Mouse (Mus musculus) myocyte (in vitro differentiated cells): Measurements from ENCODE around the gene Hrh1. TPM values are rescaled to one million over a fixed set of nuclear protein-coding genes. Genes with fewer than 3 reads are reported as not detected.

ENCODE experiments used
- H3K27me3 ChIP-seq: one replicate; pipeline ENCODE4 v1.6.1; 2011; ENCODE audit not compliant: control insufficient read depth, insufficient read depth, insufficient read length
- H3K36me3 ChIP-seq: one replicate; pipeline ENCODE4 v1.6.1; 2011; ENCODE audit not compliant: control insufficient read depth, insufficient read depth
- H3K4me2 ChIP-seq: one replicate; pipeline ENCODE4 v1.6.1; 2011; ENCODE audit warnings: low read depth, control low read depth
- H3K4me3 ChIP-seq: one replicate; pipeline ENCODE4 v1.5.1; 2011; ENCODE audit warnings: mild to moderate bottlenecking, control low read depth, moderate library complexity
- H3K79me2 ChIP-seq: one replicate; pipeline ENCODE4 v1.6.1; 2011; ENCODE audit not compliant: control insufficient read depth, insufficient read depth
- H3ac ChIP-seq: one replicate; pipeline ENCODE4 v1.6.1; 2011; ENCODE audit not compliant: control insufficient read depth, insufficient read length
- CEBPB ChIP-seq: IDR thresholded peaks from 2 replicates; pipeline ENCODE4 v1.6.1; 2011; ENCODE audit warnings: mild to moderate bottlenecking, moderate library complexity; ENCODE audit not compliant: poor library complexity, insufficient read depth, severe bottlenecking
- E2F4 ChIP-seq: IDR thresholded peaks from one replicate; pipeline ENCODE4 v1.6.1; 2011; ENCODE audit warnings: mild to moderate bottlenecking, control low read depth, moderate library complexity; ENCODE audit not compliant: insufficient read depth
- MAX ChIP-seq: IDR thresholded peaks from one replicate; pipeline ENCODE4 v1.6.1; 2011; ENCODE audit warnings: low read depth, mild to moderate bottlenecking, control low read depth
- MYOD1 ChIP-seq, 3 experiments: IDR thresholded peaks; one replicate each; pipeline ENCODE4 v1.6.1; 2011; ENCODE audit warnings: control low read depth in 2 of 3, low read depth in 2 of 3, mild to moderate bottlenecking in 2 of 3, moderate library complexity in 1 of 3; ENCODE audit not compliant: insufficient read length in 2 of 3, control insufficient read depth in 1 of 3
- MYOG ChIP-seq, 3 experiments: IDR thresholded peaks; one replicate each; pipeline ENCODE4 v1.6.1; 2011; ENCODE audit warnings: control low read depth in 2 of 3, low read depth in 2 of 3, mild to moderate bottlenecking in 2 of 3; ENCODE audit not compliant: insufficient read length in 2 of 3, control insufficient read depth in 1 of 3, insufficient read depth in 1 of 3
- POLR2A ChIP-seq: IDR thresholded peaks from one replicate; pipeline ENCODE4 v1.6.1; 2011; ENCODE audit warnings: low read depth, mild to moderate bottlenecking, control low read depth, moderate library complexity; ENCODE audit not compliant: insufficient read length
- POLR2AphosphoS2 ChIP-seq: IDR thresholded peaks from one replicate; pipeline ENCODE4 v1.6.1; 2011; ENCODE audit warnings: low read depth, control low read depth; ENCODE audit not compliant: insufficient read length
- REST ChIP-seq: IDR thresholded peaks from one replicate; pipeline ENCODE4 v1.6.1; 2011; ENCODE audit warnings: mild to moderate bottlenecking, control low read depth, moderate library complexity; ENCODE audit not compliant: insufficient read depth, insufficient read length
- SRF ChIP-seq: IDR thresholded peaks from one replicate; pipeline ENCODE4 v1.6.1; 2011; ENCODE audit warnings: low read depth; ENCODE audit not compliant: control insufficient read depth, insufficient read length
- TCF12 ChIP-seq: IDR thresholded peaks from one replicate; pipeline ENCODE4 v1.6.1; 2011; ENCODE audit warnings: mild to moderate bottlenecking, control low read depth; ENCODE audit not compliant: poor library complexity, insufficient read depth, severe bottlenecking
- TCF3 ChIP-seq: IDR thresholded peaks from one replicate; pipeline ENCODE4 v1.6.1; 2011; ENCODE audit warnings: low read depth, control low read depth; ENCODE audit not compliant: insufficient read length
- USF1 ChIP-seq: IDR thresholded peaks from one replicate; pipeline ENCODE4 v1.6.1; 2011; ENCODE audit warnings: low read depth, mild to moderate bottlenecking, control low read depth, moderate library complexity
- polyA plus RNA-seq: library from polyadenylated mRNA; unstranded; fragments of >200 nt; fragmentation: generic; extraction: Trizol; gene quantifications from one replicate; pipeline ENCODE4 v1.2.1, GENCODE M21; 2012; ENCODE audit warnings: missing spikeins

Hrh1 gene
- polyA plus RNA-seq, 1 experiment, result 0.50 TPM

DNA sequence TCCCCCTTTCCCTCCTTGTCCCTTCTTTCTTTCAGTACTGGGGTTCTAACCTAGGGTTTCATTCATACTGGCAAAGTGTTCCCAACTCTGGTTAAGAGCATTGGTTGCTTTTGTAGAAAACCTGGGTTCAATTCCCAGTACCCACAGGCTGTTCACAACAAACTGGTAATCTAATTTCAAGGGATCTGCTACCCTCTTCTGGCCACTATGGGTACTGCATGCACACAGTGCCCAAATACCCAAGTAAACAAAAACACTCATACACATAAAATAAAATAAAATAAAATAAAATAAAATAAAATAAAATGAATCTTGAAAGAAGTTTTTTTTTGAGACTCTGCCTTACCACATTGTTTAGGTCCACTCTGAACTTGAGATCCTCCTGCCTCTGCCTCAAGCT lies 63.8 kb downstream of the Hrh1 start:
- Histone ChIP-seq H3K4me2 (no peak overlapping the region), H3K4me3 (no peak overlapping the region), H3K27me3 (no peaks in the 10 kb centered on the region), H3K36me3 (no peaks in the 10 kb centered on the region), H3K79me2 (no peaks in the 10 kb centered on the region), H3ac (no peak overlapping the region)
- TF ChIP-seq POLR2A (no peak), MYOD1 (IDR thresholded peaks at IDR 0.05; ENCODE audit: control insufficient read depth in 1 of 3, insufficient read length in 2 of 3, low read depth in 2 of 3) (no peak), REST (no peak), TCF3 (no peak), USF1 (no peak), TCF12 (no peak), SRF (no peak), MAX (no peak), MYOG (IDR thresholded peaks at IDR 0.05; ENCODE audit: control insufficient read depth in 1 of 3, insufficient read depth in 1 of 3, insufficient read length in 2 of 3, low read depth in 2 of 3) (no peak)

DNA sequence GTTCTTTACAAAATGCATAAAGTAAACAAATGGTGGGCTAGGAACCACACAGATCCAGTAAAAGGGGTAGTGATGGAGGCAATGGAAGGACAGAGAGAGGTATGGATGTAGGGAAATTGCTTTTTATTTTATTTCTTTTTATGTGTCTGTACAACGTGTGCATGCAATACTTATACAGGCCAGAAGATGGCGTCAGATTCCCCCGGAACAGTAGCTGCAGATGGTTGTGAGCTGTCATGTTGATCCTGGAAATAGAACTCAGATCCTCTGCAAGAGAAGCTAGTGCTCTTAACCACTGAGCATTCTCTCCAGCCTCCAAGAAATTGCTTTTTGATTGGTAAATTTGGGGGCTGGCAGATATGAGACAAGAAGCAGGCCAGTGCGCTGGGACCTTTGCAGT lies 65.0 kb downstream of the Hrh1 start:
- no peak overlapping the region for H3ac ChIP-seq
- H3K4me3 ChIP-seq, result no peak overlapping the region
- no peaks in the 10 kb centered on the region for H3K79me2 ChIP-seq
- no peaks in the 10 kb centered on the region for H3K36me3 ChIP-seq
- no peaks in the 10 kb centered on the region for H3K27me3 ChIP-seq
- H3K4me2 ChIP-seq, result no peak overlapping the region
- TF ChIP-seq SRF (no peak), USF1 (no peak), MYOG (IDR thresholded peaks at IDR 0.05; ENCODE audit: control insufficient read depth in 1 of 3, insufficient read depth in 1 of 3, insufficient read length in 2 of 3, low read depth in 2 of 3) (no peak), TCF12 (no peak)

DNA sequence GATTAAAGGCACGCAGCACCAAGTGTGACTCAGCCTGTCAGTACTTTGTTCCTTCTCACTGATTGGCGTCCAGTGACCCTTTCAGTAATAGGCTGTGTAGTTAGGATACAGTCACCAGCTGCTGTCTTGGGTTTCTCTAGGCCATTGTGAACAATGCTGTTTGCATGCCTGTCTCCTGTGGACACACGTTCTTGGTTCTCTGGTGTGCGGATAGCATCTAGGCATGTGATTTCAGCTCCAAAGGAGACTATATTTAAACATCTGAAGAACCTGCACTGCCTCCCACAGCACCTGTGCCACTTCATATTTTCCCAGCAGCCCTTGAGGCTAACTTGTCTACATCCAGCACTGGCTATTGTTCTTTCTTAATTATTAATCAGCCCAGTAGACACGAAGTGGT lies 75.8 kb downstream of the Hrh1 start:
- Histone ChIP-seq H3K4me3 (no peak overlapping the region), H3K79me2 (no peaks in the 10 kb centered on the region), H3K4me2 (no peak overlapping the region), H3K27me3 (no peaks in the 10 kb centered on the region), H3K36me3 (no peaks in the 10 kb centered on the region), H3ac (no peak overlapping the region)
- TF ChIP-seq POLR2AphosphoS2 (no peak), TCF3 (no peak), E2F4 (no peak), CEBPB (no peak), MYOG (IDR thresholded peaks at IDR 0.05; ENCODE audit: control insufficient read depth in 1 of 3, insufficient read depth in 1 of 3, insufficient read length in 2 of 3, low read depth in 2 of 3) (no peak), SRF (no peak), MAX (no peak), MYOD1 (IDR thresholded peaks at IDR 0.05; ENCODE audit: control insufficient read depth in 1 of 3, insufficient read length in 2 of 3, low read depth in 2 of 3) (no peak), REST (no peak), POLR2A (no peak), USF1 (no peak), TCF12 (no peak)

DNA sequence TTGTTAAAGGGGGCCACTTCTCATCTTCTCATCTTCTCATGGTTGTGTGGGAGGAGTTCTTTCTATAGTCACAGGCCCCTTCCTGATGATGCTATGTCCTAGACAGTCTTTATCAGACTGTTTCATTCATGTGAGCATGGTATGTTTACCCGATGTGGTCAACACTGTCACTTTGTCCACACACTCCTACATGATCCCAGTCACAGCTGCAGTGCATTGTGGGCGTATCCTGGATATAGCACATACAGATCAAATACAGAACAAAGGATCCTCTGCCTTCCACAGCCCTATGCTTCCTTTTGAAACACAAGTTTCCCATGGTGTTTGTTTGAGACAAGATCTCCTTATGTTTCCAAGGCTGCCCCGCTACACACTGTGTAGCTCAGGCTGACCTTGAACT lies 76.3 kb downstream of the Hrh1 start:
- Histone ChIP-seq H3K27me3 (no peaks in the 10 kb centered on the region), H3K4me2 (no peak overlapping the region), H3K79me2 (no peaks in the 10 kb centered on the region), H3ac (no peak overlapping the region), H3K4me3 (no peak overlapping the region), H3K36me3 (no peaks in the 10 kb centered on the region)
- TF ChIP-seq POLR2AphosphoS2 (no peak), TCF12 (no peak), POLR2A (no peak), SRF (no peak), REST (no peak), CEBPB (no peak), TCF3 (no peak), MYOD1 (IDR thresholded peaks at IDR 0.05; ENCODE audit: control insufficient read depth in 1 of 3, insufficient read length in 2 of 3, low read depth in 2 of 3) (no peak), MYOG (IDR thresholded peaks at IDR 0.05; ENCODE audit: control insufficient read depth in 1 of 3, insufficient read depth in 1 of 3, insufficient read length in 2 of 3, low read depth in 2 of 3) (no peak), E2F4 (no peak), MAX (no peak), USF1 (no peak)

DNA sequence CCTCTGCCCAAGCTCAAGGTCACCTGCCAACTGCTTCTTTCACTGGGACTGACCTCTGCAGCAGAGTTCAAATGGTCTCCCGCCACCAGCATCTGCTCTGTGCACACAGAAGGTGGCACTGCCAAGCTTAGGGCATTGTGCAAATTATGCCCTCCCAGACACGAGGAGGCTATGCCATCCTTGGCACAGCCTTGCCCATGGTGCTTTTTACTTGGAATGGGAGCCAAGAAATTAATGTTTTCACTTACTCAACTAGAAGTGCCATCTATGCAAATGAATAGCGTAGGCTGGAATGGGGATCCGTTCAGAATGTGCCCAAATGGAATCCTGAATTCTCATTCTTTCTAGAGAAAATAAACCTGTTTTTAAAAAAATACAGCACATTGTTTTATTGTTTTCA lies 77.2 kb downstream of the Hrh1 start:
- Histone ChIP-seq H3K79me2 (no peaks in the 10 kb centered on the region), H3K27me3 (no peaks in the 10 kb centered on the region)

More for the DNA sequence above, 77.2 kb downstream of the Hrh1 start:
- no peak overlapping the region for H3ac ChIP-seq
- no peak overlapping the region for H3K4me3 ChIP-seq
- TF ChIP-seq CEBPB (no peak), SRF (no peak), MAX (no peak), MYOG (IDR thresholded peaks at IDR 0.05; ENCODE audit: control insufficient read depth in 1 of 3, insufficient read depth in 1 of 3, insufficient read length in 2 of 3, low read depth in 2 of 3) (no peak), TCF12 (no peak), TCF3 (no peak), MYOD1 (IDR thresholded peaks at IDR 0.05; ENCODE audit: control insufficient read depth in 1 of 3, insufficient read length in 2 of 3, low read depth in 2 of 3) (no peak), E2F4 (no peak), REST (no peak)
- no peak overlapping the region for H3K4me2 ChIP-seq
- no peaks in the 10 kb centered on the region for H3K36me3 ChIP-seq
